Mouse (Mus musculus): ENCODE data around the gene Pik3r4.
A peak's percentile ranks its signal among the peaks of the same experiment; 100 is the strongest.
"Not testable (repeated sequence)": the region's sequence is repeated elsewhere in the genome, so short reads cannot be mapped to it uniquely, and the experiment has no call there.

Gene Pik3r4

DNA sequence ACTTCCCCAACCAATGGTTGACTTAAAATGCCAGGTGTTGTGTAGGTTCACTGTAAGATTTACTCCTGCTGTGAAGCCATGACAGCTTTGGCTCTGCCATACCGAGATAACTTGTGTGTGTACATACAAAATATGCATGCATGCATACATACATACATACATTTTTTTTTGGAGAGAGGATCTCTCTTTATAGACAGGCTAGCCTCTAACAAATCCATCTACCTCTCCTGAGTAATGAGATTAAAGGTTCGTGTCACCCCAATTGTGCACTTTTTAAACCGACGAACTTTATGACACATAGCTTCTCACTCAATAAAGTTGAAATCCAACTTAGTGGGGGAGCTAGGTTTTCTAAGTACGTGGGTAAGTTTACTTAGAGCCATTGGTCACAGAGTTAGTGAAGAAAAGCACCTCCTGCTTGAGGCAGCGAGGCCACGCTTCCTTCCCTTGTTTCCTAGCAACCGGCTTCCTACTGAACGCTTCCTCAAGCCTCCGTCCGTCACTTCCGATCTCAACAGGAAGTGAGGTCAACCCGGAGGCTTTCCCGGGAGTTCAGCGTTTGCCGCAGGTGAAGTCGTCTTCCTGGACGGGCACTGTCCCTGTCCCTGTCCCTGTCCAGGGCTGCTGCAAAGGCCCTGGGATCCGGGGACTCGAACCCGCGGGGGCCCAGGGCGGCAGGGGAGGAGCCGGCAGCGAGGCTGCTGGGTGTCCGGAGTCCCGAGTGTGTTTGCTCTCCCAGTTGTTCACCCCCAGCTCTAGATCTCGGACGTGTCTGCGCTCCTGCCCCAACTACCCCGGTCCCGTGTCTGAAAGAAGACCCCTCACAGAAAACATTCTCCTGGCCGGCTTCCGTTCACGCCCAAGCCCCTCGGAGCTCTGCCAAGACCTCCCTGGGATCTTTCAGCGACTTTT lies at the start of gene Pik3r4:
TSS of gene Pik3r4 (plus strand) at position 519 of the 912 bp plus-strand sequence.
- peak; percentile 86 for DNase-seq (ENCODE audit: low spot score)

DNA sequence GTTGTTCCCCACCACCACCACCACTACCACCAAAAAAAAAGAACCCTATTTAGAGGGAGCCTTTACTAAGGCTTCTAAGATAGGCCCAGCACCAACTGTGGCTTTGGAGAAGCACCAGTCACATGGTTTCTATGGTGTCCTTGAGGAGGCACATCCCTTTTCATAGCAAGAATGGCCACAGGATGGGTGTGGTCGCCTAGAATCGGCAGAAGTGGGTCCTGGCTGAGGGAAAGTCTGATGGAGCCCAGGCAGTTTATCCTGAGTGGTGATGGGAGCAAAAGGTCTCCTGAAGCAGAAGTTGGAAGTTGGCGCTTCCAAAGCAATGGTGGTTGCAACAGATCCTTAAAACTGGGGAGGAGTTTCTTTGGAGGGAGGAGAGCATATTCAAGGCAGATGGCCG lies 43.9 kb upstream of the Pik3r4 start:
- no peak for DNase-seq (ENCODE audit: low spot score)

DNA sequence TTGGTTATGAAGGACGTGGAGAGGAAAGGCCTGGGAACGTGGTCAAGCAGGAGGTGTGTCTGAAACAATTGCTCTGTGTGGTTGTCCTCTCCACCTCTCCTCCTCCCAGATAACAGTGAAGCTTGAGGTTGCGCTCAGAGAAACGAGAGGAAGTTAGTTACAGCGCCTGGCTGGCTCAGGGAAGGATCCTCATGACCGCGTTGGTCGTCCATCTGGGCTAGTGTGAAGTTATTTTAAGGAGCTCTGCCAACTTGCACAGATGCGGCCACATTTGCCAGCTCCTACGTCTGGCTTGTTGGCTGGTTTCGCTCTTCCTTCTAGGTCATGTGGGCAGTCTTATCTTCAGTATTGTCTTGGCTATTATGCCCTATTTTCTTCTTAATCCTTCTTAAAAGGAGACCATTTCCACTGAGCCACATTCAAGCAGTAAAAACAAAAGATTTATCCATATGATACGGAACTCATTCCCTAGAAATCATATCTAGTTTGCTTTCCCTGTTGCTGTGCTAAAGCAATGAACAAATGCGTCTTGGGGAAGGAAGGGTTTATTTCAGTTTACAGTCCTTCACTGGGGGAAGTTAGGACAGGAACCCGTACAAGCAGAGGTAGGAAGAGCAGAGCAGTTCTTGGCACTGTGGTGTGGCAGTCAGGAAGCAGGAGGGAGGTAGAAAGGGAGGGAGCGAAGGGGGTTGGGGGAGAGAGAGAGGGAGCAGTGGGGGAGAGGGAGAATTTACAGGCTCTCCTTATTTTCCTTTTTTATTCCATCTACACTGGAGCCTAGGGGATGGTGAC lies 30.6 kb upstream of the Pik3r4 start:
- peak; percentile 67 for DNase-seq (ENCODE audit: low spot score)

DNA sequence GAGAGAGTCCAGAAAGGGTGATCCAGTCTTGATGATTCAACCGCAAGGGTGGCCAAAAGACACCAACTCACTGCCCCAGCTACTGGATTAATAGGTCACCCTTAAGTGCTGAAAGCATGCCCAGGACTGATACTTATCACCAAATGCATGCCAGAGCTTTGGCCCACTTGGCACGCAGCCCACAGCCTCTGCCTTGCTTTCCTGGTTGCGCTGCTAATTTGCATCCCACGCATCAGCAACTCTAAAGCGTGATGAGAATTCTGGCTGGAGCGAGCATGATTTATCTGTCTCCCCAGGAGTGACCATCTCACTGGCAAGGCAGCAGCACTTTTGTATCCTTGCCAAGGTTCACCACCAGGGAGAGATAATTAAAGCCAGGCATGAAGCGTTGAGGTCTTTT lies 29.9 kb upstream of the Pik3r4 start:
- no peak for DNase-seq (ENCODE audit: low spot score)

DNA sequence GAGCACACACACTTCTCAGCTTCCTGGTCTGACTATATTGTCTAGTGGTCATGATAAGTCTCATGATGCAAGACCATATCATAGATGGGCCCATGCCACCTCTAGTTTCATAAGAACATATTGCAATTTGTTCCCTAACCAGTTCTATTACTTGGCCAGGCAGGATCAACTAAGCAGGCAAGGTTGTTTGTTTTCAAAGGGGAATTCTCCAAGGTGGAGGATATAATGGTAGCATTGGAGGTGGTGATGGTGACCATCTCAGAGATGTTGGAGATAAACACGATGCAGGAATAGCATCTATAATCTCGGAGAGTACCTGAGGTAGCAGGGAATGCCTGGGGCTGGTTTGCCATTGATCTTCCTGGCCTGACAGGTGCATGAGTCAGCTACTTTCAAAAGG lies 26.8 kb upstream of the Pik3r4 start:
- no peak for DNase-seq (ENCODE audit: low spot score)

DNA sequence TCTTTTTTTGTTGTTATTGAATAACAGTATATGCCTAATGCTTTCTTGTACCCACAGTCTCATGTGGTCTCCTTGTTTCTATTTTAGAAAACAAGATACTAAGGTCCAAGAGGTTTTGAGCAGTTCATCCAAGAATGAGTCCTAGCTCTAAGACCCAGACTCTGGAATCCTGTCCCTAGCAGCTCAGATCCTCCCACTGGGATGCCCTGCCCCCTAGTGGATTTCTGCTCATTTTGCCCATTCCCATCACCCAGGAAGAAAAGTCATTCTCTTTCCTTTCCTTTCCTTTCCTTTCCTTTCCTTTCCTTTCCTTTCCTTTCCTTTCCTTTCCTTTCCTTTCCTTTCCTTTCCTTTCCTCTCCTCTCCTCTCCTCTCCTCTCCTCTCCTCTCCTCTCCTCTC lies 25.5 kb upstream of the Pik3r4 start:
- peak; percentile 72 for DNase-seq (ENCODE audit: low spot score)

DNA sequence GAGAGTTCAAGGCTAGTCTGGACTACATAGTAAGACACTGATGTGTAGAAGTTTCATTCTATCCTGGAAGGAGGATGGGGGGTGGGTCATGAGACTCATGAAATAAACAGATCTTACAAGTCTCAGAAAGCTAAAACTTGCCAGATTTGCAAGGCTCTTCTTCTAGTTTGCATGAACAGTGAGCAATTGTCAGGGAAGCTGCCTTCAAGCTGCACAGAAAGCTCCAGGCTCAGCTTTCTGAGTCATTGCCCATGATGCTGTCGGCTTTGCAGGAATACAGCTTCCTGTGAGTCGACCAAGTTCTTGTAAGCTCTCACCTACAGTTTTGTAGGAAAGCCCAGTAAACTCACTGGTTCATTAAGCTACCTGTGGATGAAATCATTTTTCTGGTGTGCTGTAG lies 8.8 kb upstream of the Pik3r4 start:
- no peak for DNase-seq (ENCODE audit: low spot score)

DNA sequence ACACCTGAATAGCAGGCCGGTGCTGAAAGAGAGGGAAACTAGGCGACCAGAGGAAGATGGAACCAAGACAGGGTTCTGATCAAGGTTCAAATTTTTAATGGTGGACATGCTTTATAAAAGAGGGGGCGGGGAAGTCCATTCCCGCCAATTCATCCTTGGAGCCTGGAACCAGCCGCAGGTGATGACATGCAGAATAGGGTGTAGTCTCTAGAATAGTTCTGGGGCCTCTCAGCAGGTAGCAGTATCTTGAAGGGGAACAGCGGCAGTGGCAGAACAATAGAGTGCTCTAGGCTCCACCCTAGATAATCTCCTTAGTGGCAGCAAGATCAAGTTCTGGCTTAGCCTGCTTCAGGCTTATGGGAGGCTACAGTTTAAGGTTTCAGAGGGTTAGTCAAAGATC lies 1.4 kb upstream of the Pik3r4 start:
- DNase-seq (ENCODE audit: low spot score): not testable (repeated sequence)

DNA sequence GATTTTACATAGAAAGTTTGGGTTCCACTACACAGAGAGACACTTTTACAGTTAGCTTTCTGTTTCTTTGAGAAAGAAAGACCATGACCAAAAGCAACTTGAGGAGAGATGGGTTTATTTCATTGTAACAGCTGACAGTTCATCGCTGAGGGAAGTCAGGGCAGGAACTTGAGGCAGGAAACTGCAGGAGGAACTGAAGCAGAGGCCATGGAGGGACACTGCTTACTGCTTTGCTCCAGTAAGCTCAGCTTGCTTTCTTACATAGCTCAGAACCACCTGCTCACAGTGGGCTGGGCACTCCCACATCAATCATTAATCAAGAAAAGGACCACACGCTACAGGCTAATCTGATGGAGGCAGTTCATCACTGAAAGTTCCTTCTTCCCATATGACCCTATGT lies 13.4 kb downstream of the Pik3r4 start:
- DNase-seq (ENCODE audit: low spot score): no peak

DNA sequence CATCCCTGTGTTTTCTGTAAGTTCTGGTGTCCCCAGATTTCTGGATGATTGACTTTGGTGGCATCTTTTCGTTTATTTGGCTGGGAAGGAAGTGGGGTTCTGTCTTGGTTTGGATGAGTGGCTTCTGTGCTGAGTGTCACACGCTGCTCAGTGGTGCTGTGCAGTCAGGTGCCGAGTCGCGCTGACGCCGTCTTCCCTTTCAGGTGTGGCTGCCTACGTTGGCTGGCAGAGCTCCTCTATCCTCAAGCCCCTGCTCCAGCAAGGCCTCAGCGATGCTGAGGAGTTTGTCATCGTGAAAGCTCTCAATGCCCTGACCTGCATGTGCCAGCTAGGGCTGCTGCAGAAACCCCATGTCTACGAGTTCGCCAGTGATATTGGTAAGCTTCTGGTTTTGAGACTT lies 15.4 kb downstream of the Pik3r4 start:
- no peak for DNase-seq (ENCODE audit: low spot score)

DNA sequence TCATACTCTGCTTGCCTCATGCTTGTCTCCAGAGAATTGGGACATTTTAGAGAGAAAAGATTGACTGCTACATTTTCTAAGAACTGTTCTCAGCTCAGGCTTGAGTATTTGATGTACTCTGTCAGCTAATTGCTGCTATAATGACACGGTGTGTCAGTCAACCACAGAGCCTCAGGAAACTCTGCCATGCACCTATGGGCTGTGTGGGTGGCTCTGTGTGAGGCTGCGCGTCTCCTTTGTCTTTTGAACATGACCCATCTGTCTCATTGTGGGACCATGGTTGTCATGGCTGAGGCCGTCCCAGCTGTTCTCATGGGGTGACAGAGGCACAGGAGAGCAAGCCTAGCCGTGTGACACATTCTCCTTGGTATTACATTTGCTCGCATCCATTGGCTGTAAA lies 17.1 kb downstream of the Pik3r4 start:
- DNase-seq (ENCODE audit: low spot score): no peak

DNA sequence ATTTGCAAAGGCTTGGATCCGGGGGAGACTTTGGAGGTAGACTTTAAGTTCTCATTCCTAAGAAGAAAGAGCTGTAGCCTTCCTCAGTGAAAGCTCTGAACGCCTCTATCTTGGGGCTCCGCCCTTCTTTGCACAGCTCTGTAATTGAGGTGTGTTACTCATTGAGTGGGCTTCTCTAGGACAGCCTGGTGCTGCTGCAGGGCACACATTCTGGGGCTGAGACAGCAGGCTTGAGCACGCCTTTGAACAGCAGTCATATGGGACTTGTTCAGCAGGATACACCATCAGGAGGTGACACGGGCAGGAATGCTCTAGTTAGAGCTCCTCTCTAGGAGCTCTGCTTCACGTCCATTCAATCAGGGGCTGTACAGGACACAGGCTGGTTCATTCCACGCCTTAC lies 22.5 kb downstream of the Pik3r4 start:
- DNase-seq (ENCODE audit: low spot score): no peak

DNA sequence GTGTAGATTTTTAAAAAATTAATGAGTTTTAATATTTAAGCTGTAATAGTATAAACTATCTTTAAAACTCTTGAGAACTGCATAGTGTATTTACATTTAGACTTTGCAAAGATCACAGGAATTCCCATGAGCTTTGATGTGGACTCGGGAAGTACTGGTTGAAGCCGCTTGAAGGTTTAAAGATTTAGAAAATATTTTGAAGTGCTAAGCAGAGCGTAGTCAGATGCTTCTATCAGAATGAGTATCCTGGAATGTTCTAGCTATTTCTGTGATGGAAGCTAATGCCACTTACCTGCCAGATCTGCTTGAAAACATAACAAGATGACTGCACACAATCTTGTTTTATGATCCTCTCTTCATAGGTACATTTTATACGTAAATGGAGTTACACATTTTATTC lies 28.1 kb downstream of the Pik3r4 start:
- no peak for DNase-seq (ENCODE audit: low spot score)

DNA sequence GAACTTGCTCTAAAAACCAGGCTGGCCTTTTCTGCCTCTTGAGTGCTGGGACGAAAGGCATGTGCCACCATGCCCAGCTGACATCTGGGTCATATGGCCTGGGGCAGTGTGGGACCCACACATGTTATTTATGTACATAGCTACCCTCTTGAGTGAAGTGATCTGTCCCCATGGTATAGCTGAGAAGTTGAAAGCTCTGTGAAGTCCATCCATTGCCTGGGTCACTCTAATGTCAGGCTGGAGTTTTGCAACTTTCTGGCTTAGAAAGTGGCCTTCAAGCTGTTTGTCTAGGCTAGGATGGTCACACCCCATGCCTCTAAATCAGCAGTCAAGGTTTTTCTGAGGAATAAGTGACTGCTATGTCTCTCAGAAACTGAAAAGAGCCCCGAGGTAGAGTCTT lies 29.3 kb downstream of the Pik3r4 start:
- no peak for DNase-seq (ENCODE audit: low spot score)

DNA sequence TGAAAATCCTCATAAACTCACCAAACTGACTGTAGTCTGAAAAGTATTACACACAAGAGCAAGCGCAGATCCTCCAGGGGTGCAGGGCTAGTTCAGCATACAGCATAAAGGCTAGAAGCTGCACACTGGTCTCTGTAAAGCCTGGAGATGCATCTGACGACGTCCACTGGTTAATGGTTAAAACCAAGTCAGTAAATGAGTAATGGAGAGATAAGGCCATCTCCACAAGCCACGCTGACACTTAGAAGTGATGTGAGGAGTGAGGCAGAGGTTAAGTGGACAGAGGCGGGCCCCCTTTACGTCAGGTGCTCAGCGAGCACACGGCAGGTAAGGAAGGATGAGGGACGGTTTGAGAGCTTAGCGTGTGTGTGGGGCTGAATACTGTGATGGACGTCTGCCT lies 33.2 kb downstream of the Pik3r4 start:
- no peak for DNase-seq (ENCODE audit: low spot score)

DNA sequence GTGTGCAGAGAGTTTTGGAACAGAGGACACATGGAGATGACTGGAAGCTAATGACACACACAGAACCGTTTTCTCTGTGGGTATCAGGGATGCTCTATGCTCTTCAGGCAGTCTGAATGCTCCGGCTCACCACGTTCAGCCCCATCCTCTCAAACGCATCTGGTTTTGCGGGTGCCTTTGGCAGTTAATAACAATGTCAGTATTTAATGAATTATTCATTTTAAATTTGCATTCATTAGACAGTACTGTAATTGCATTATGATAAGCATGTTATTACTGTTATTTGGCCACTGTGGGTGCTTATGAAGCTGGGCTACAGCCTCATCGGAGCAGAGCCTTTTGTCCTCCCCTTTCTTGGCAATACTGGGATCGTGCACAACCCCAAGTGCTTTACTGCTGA lies 38.6 kb downstream of the Pik3r4 start:
- DNase-seq (ENCODE audit: low spot score): no peak

DNA sequence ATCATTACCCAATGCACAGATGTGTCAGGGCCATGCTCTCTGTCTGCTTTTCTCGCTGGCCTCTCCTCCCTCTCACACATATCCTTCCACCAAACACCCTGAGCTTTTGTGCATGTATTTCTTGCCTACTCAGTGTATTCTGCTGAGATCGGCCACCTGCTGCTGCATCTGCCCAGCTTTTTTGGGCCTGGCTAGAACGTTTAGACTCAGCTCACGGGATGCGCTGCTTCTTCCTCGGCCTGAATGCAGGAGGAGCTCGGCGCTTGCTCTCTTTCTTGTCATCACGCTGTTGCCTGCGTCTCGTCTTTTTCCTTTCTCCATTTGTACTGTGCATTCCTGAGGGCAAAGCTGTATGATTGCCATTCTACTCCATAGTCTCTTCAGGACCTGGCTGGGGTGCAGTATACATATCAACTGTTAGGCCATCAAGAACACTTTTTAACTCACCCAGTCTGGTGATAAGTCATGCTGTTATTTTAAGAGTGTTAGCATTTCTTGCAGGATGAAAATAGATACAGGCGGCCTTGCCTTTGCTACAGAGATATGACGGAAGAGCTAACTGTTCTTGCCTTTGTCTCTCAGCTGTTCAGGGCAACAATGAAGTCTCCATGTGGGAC lies 41.9 kb downstream of the Pik3r4 start:
- peak; percentile 67 for DNase-seq (ENCODE audit: low spot score)

DNA sequence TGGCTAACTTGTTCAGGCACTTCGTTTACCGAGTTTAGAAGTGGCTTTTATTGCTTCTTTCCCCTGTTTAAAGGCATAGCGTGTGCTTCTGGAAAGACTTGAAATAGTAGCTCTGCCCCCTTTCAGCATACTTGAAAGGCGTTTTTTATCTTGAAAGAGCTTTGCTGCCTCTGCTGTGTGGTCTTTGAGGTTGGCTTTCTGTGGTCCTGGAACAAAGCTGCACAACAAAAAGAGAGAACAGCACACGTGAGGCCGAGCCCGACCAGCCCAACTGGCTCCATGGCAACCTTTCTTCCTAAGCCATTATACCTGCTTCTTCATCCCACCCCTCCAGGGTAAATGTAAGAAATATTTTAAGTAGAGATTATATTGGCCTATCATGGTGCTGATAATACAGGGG lies 46.7 kb downstream of the Pik3r4 start:
- DNase-seq (ENCODE audit: low spot score): no peak

DNA sequence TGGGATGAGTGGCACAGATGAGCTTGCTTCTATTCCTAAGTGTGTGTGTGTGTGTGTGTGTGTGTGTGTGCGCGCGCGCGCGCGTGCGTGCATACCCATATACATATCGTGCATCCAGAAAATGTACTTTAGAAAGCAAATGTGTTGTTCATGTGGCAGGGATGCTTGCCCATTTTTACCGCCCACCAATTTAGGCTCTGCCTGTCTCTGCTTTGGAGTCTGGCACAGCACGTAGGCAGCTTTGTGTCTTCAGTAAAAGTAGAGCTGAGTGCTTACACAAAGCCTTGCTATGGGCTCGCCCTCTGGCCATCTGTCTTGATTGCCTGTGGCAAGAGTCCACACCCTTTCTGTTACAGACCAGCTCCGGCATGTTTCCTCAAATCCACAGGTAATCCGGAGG lies 49.7 kb downstream of the Pik3r4 start:
- peak; percentile 77 for DNase-seq (ENCODE audit: low spot score)

DNA sequence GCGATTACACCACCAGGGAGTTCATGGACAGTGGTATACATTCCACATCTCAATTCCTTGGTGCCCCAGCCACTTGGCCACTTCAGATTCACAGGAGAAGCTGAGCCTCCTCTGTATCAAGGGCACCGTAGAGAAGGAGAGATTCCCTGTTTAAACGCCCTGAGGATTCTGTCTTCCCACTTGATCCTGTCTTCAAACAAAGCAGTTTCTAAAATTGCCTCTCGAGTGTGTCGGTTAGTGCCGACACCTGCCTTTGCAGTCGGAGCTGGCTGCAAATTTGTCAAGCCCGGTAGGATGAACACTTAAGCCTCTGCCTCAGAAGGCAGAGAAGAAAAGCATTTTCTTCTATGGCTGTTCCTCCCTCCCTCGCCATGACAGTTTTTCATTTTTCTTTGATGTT lies 50.3 kb downstream of the Pik3r4 start:
- no peak for DNase-seq (ENCODE audit: low spot score)

DNA sequence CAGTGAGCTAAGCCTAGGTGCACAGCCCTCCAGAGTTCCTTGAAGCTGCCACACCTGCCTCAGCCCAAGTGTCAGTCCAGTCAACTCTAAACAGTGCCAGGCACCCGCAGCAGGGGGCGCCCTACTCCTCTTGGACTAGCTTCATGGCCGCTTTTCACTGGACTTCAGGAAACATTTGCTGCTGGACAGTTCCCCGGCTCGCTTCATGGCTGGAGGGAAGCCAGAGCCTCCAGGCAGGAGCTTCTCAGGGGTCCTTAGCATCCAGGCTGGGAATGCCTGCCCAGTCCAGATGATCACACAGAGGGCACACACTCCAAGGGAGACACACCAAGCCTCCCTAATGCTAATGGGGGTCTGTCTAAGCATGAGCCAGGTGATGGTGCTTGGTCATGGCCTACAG lies 51.1 kb downstream of the Pik3r4 start:
- DNase-seq (ENCODE audit: low spot score): peak; percentile 73

DNA sequence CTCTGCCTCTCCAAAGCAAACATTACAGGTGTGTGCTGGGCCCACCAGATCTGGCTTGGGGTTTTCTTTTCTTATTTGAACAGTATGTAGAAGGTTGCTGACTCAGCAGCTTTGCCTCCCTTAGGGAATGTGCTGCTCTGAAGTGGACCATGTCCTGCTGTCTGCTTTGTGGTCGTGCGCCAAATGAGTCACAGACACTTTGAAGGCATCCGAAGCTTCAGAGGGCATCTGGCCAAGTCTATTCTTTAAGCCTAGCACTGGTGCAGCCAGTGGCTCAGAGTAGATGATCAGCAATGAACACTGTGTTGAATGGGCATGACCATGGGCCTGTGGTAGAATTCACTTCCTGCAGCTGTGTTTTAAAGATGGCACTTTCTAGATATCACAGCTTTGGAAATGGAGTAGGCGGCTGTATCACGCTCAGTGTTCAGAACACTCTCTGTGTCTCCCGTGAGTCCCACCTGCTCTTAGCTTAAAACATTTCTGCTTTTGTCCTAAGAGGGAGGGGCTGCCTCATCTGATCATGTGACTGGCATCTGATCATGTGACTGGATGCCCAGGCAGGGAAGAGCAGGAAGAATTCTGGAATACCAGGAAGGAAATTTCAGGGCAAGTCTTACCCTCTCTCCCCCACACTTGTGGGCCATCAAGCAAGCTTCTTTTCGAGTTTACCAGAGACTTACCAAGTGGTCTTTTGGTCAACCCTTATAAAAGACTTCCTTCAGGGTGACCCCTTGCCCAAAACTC lies 54.2 kb downstream of the Pik3r4 start:
- no peak for DNase-seq (ENCODE audit: low spot score)
